Mouse (Mus musculus): ENCODE measurements around the gene Lhx3. TPM values are rescaled to one million over a fixed set of nuclear protein-coding genes. Genes with fewer than 3 reads are reported as not detected.

Gene Lhx3
- polyA plus RNA-seq, 1 experiment from 2014 or later: 8.5 TPM

- Histone ChIP-seq H3K4me1 (peaks cover 17% of the 10 kb centered on the region), H3K27me3 (replicated peaks) (no peaks in the 10 kb centered on the region), H3K4me3 (replicated peaks) (no peak overlapping the region), H3K27ac (replicated peaks) (no peak overlapping the region), H3K36me3 (0 out of 2 replicates have a peak, but pooled peaks cover 1% of the 10 kb centered on the region), H3K9ac (replicated peaks) (no peak overlapping the region), H3K9me3 (replicated peaks) (no peaks in the 10 kb centered on the region), H3K4me2 (no peak overlapping the region)
- WGBS: 80% methylated on average over 3 of the region's 3 CpGs
- no peak for ATAC-seq (ENCODE audit: low FRiP score)
Observed at GRCm38 (mm10) chr2:26231366-26231765, 23.3 kb upstream of the Lhx3 start.

- no peaks in the 10 kb centered on the region for H3K27me3 ChIP-seq (replicated peaks)
- no peak for ATAC-seq (ENCODE audit: low FRiP score)
- peaks cover 6% of the 10 kb centered on the region for H3K4me1 ChIP-seq
- no peak overlapping the region for H3K4me3 ChIP-seq (replicated peaks)
- 0 out of 2 replicates have a peak, but pooled peaks cover 3% of the 10 kb centered on the region for H3K36me3 ChIP-seq
- H3K9me3 ChIP-seq (replicated peaks): no peaks in the 10 kb centered on the region
- H3K27ac ChIP-seq (replicated peaks): no peak overlapping the region
- H3K9ac ChIP-seq (replicated peaks): no peak overlapping the region
- WGBS: 65% methylated on average over 4 of the region's 4 CpGs
- H3K4me2 ChIP-seq: no peak overlapping the region
Observed at GRCm38 (mm10) chr2:26230253-26230652, 22.2 kb upstream of the Lhx3 start.

GRCm38 (mm10) chr2:26227788-26228187 is 19.7 kb upstream of the Lhx3 start:
- Histone ChIP-seq H3K9ac (replicated peaks) (no peak overlapping the region), H3K9me3 (replicated peaks) (no peaks in the 10 kb centered on the region), H3K36me3 (peaks cover 11% of the 10 kb centered on the region), H3K27ac (replicated peaks) (no peak overlapping the region), H3K4me3 (replicated peaks) (no peak overlapping the region), H3K27me3 (replicated peaks) (no peaks in the 10 kb centered on the region), H3K4me2 (no peak overlapping the region), H3K4me1 (no peaks in the 10 kb centered on the region)
- peak; percentile 79 for ATAC-seq (ENCODE audit: low FRiP score)
- 48% methylated on average over 1 of the region's 1 CpGs for WGBS

- WGBS: 89% methylated on average over 4 of the region's 4 CpGs
- ATAC-seq (ENCODE audit: low FRiP score): no peak
- Histone ChIP-seq H3K4me2 (no peak overlapping the region), H3K27ac (replicated peaks) (no peak overlapping the region), H3K4me3 (replicated peaks) (no peak overlapping the region), H3K27me3 (replicated peaks) (no peaks in the 10 kb centered on the region), H3K36me3 (peaks cover 36% of the 10 kb centered on the region), H3K4me1 (no peaks in the 10 kb centered on the region), H3K9me3 (replicated peaks) (no peaks in the 10 kb centered on the region), H3K9ac (replicated peaks) (no peak overlapping the region)
Observed at GRCm38 (mm10) chr2:26225242-26225641, 17.2 kb upstream of the Lhx3 start.

GRCm38 (mm10) chr2:26223961-26224360 is 15.9 kb upstream of the Lhx3 start:
- no peaks in the 10 kb centered on the region for H3K4me1 ChIP-seq
- no peak for ATAC-seq (ENCODE audit: low FRiP score)
- H3K27ac ChIP-seq (replicated peaks): no peak overlapping the region
- H3K9ac ChIP-seq (replicated peaks): no peak overlapping the region
- no peaks in the 10 kb centered on the region for H3K9me3 ChIP-seq (replicated peaks)
- no peaks in the 10 kb centered on the region for H3K27me3 ChIP-seq (replicated peaks)
- 76% methylated on average over 3 of the region's 3 CpGs for WGBS
- no peak overlapping the region for H3K4me2 ChIP-seq
- H3K4me3 ChIP-seq (replicated peaks): no peak overlapping the region
- H3K36me3 ChIP-seq: peaks cover 48% of the 10 kb centered on the region

DNA sequence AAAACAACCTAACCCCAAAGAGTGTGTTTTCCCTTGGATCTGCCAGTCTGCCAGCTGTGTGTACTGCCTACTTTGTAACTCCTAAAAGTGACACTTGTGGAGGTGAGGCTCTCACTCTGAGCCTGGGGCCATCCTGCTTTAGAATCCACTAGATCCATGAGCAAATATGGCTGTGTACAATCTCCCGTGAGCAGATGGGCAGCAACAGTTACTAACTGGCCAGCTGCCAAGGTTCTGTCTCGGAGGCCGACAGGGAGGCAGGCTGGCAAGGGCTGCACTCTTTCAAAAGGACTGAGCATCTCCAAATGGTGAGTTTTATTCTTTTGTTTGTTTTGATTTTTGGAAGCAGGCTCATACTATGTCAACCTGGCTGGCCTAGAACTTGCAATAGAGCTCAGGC is 6.4 kb upstream of the Lhx3 start:
- 18% methylated on average over 3 of the region's 3 CpGs for WGBS
- Histone ChIP-seq H3K27ac (replicated peaks) (no peak overlapping the region), H3K9ac (replicated peaks) (no peak overlapping the region), H3K4me2 (no peak overlapping the region), H3K4me1 (no peaks in the 10 kb centered on the region), H3K27me3 (replicated peaks) (peaks cover 7% of the 10 kb centered on the region), H3K36me3 (peaks cover 85% of the 10 kb centered on the region), H3K9me3 (replicated peaks) (no peaks in the 10 kb centered on the region), H3K4me3 (replicated peaks) (no peak overlapping the region)
- no peak for ATAC-seq (ENCODE audit: low FRiP score)

- Histone ChIP-seq H3K27ac (replicated peaks) (no peak overlapping the region), H3K27me3 (replicated peaks) (peaks cover 54% of the 10 kb centered on the region), H3K36me3 (peaks cover 46% of the 10 kb centered on the region), H3K9me3 (replicated peaks) (no peaks in the 10 kb centered on the region), H3K9ac (replicated peaks) (no peak overlapping the region), H3K4me3 (replicated peaks) (no peak overlapping the region), H3K4me2 (no peak overlapping the region), H3K4me1 (peaks cover 23% of the 10 kb centered on the region)
- WGBS: 64% methylated on average over 3 of the region's 3 CpGs
- ATAC-seq (ENCODE audit: low FRiP score): no peak
Observed at GRCm38 (mm10) chr2:26209566-26209965, 1.5 kb upstream of the Lhx3 start.

- Histone ChIP-seq H3K36me3 (peaks cover 30% of the 10 kb centered on the region), H3K27me3 (replicated peaks) (peaks cover 74% of the 10 kb centered on the region), H3K4me2 (no peak overlapping the region), H3K9me3 (replicated peaks) (no peaks in the 10 kb centered on the region), H3K4me3 (replicated peaks) (peak overlapping the region; percentile 3; the same call in 1 of the 2 replicates), H3K4me1 (peaks cover 28% of the 10 kb centered on the region), H3K27ac (replicated peaks) (no peak overlapping the region), H3K9ac (replicated peaks) (no peak overlapping the region)
- no peak for ATAC-seq (ENCODE audit: low FRiP score)
- 8% methylated on average over 9 of the region's 9 CpGs for WGBS
Observed at GRCm38 (mm10) chr2:26207559-26207958, 530 bp downstream of the Lhx3 start.

DNA sequence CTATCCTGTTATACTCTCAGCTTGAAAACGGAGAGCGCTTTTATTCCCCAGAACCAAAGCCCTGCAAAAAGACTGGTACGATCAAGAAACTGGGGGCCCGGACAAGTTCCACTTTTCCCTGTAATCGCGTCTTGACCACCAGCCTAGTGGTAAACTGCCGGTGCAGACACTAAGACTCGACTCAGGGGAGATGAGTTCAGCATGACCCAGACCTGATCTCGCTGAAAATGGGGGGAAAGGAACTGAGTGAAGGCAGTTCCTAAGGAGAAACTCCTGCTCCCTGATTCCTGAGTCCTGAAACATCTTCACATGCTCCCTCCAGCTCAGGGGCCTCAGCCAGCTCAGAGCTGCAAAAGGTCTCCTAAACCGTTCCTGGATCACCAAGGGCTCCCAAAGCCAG is 2.3 kb downstream of the Lhx3 start:
- peaks cover 35% of the 10 kb centered on the region for H3K4me1 ChIP-seq
- H3K27me3 ChIP-seq (replicated peaks): peaks cover 92% of the 10 kb centered on the region
- peaks cover 12% of the 10 kb centered on the region for H3K36me3 ChIP-seq
- ATAC-seq (ENCODE audit: low FRiP score): no peak
- no peak overlapping the region for H3K4me2 ChIP-seq
- H3K27ac ChIP-seq (replicated peaks): no peak overlapping the region
- H3K4me3 ChIP-seq (replicated peaks): 0 out of 2 replicates have a peak overlapping the region, but pooled peaks have one; percentile 20
- no peak overlapping the region for H3K9ac ChIP-seq (replicated peaks)
- H3K9me3 ChIP-seq (replicated peaks): no peaks in the 10 kb centered on the region
- 9% methylated on average over 10 of the region's 10 CpGs for WGBS

DNA sequence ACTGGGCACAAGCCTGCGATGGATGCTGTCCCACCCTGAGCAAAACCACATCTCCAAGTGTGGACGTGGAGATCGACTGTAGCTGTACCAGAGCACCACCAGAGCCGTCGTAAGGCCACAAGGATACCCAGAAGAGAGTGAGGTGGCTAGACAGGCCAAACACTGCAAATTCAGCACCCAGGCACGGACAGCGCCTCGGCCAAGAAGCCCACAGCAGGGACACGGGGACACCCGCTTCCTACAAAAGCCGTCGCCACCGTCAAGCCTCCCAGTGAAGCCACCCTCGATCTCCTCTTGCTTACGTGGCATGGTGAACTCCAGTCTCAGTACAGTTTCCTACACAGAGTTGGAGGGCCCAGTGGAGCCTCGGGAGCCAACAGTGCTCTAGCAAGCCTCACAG is 3.0 kb downstream of the Lhx3 start:
- Histone ChIP-seq H3K27me3 (replicated peaks) (peaks cover 94% of the 10 kb centered on the region), H3K4me3 (replicated peaks) (0 out of 2 replicates have a peak overlapping the region, but pooled peaks have one; percentile 3), H3K9ac (replicated peaks) (no peak overlapping the region), H3K36me3 (peaks cover 6% of the 10 kb centered on the region; the same call in 1 of the 2 replicates), H3K4me1 (peaks cover 35% of the 10 kb centered on the region), H3K9me3 (replicated peaks) (no peaks in the 10 kb centered on the region), H3K27ac (replicated peaks) (no peak overlapping the region), H3K4me2 (no peak overlapping the region)
- ATAC-seq (ENCODE audit: low FRiP score): no peak
- 1% methylated on average over 16 of the region's 16 CpGs for WGBS

DNA sequence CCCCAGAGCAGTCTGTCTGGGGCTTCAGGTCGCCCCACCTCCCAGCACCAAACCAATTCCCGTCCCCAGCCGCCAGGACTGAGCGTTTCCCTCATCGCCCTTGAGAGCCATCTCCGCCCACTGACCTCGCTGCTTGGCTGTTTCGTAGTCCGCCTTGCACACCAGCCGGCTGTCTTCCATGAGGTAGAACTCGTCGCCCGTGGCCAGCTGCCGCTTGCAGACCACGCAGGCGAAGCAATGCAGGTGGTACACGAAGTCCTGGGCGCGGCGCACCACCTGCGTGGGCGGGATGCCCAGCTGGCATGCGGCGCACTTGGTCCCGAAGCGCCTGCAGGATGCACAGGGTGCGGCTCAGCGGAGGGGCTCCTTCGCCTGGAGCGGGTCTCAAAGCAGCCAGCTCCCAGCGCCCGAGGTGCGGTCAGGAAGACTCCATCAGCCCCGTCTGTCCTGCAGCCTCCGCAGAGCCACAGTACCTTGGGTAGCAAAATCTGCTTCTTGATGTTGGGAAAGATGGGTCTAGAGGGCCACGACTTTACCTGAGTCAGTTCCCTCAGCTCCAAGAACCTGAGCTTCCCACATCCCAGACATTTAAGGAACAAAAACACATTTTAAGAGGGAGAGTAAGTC is 5.1 kb downstream of the Lhx3 start:
- H3K4me2 ChIP-seq: peak overlapping the region; percentile 48
- peaks cover 100% of the 10 kb centered on the region for H3K27me3 ChIP-seq (replicated peaks)
- peaks cover 38% of the 10 kb centered on the region for H3K4me1 ChIP-seq
- peak overlapping the region; percentile 25 for H3K4me3 ChIP-seq (replicated peaks)
- no peak for ATAC-seq (ENCODE audit: low FRiP score)
- no peak overlapping the region for H3K27ac ChIP-seq (replicated peaks)
- 2% methylated on average over 33 of the region's 36 CpGs for WGBS
- H3K9me3 ChIP-seq (replicated peaks): no peaks in the 10 kb centered on the region
- H3K36me3 ChIP-seq: no peaks in the 10 kb centered on the region
- H3K9ac ChIP-seq (replicated peaks): no peak overlapping the region

DNA sequence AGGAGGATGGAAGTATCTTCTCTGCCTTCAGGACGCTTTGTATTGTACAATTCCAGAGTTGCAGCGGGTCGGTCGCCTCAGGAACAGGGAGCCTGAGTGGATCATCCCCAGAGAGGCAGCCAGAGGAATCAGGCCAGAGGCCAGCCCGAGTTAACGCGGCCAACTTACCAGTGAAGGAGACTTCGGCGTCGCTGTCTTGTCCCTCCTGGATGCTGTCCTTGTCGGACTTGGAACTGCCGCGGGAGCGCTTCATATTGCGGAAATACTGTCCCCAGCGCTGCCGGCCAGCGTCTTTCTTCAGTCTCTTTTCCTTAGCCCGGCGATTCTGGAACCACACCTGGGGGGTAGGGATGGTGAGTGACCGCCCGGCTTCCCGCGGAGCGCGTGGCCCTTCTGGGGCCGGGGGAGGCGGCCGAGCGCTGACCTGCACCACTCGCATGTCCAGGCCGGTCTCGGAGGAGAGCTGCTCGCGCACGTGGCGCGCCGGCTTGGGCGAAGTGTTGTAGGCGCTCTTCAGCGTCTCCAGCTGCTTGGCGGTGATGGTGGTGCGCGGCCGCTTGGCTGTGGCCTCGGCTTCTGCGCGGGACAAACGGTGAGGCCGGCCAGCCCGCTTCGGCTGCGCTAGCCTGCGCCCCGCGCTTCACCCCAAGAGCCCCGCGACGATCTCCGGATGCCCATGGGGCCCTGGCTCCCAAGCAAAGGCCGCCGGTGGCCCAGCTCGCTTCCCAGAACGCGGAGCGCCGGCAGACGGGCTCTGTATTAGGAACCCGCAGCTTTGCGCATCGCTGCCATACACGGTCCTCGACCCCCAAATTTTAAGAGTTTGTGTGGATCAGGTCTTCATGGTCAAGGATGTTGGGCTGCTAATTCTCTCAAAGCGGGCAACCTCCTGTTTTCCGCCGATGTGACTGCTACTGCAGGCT is 5.9 kb downstream of the Lhx3 start:
- no peaks in the 10 kb centered on the region for H3K36me3 ChIP-seq
- no peak for ATAC-seq (ENCODE audit: low FRiP score)
- H3K9ac ChIP-seq (replicated peaks): no peak overlapping the region
- peak overlapping the region; percentile 48 for H3K4me2 ChIP-seq
- H3K4me1 ChIP-seq: peaks cover 34% of the 10 kb centered on the region
- H3K27me3 ChIP-seq (replicated peaks): peaks cover 100% of the 10 kb centered on the region
- H3K4me3 ChIP-seq (replicated peaks): peak overlapping the region; percentile 25
- H3K27ac ChIP-seq (replicated peaks): no peak overlapping the region
- H3K9me3 ChIP-seq (replicated peaks): no peaks in the 10 kb centered on the region
- WGBS: under 1% methylated on average over 77 of the region's 77 CpGs
